Mouse (Mus musculus): Measurements from ENCODE around the gene Tsnax. TPM values are rescaled to one million over a fixed set of nuclear protein-coding genes. Genes with fewer than 3 reads are reported as not detected.

Tsnax gene
- polyA plus RNA-seq, 1 experiment from 2014 or later: 162 TPM

- H3K9me3 ChIP-seq (ENCODE audit: control insufficient read depth, low read length): no peaks in the 10 kb centered on the region
- no peak overlapping the region for H3K27ac ChIP-seq (ENCODE audit: low read length)
- H3K4me1 ChIP-seq (replicated peaks; ENCODE audit: control insufficient read depth, insufficient read depth, low read length): peaks cover 21% of the 10 kb centered on the region
- no peak overlapping the region for H3K4me2 ChIP-seq (ENCODE audit: low read length)
- no peak for ATAC-seq
- H3K4me3 ChIP-seq (replicated peaks; ENCODE audit: low read length): no peak overlapping the region
- no peaks in the 10 kb centered on the region for H3K36me3 ChIP-seq (ENCODE audit: control insufficient read depth, insufficient read depth)
- no peaks in the 10 kb centered on the region for H3K27me3 ChIP-seq (replicated peaks; ENCODE audit: control insufficient read depth, insufficient read depth, low read length)
- no peak overlapping the region for H3K9ac ChIP-seq (replicated peaks; ENCODE audit: low read depth, low read length)
- 85% methylated on average over 10 of the region's 10 CpGs for WGBS
Measured at GRCm38 (mm10) chr8:125074141-125074540, 61.3 kb downstream of the Tsnax start.

GRCm38 (mm10) chr8:125074581-125074980 is 61.8 kb downstream of the Tsnax start:
- H3K36me3 ChIP-seq (ENCODE audit: control insufficient read depth, insufficient read depth): no peaks in the 10 kb centered on the region

GRCm38 (mm10) chr8:125075389-125075788 is 62.6 kb downstream of the Tsnax start:
- Histone ChIP-seq H3K4me1 (replicated peaks; ENCODE audit: control insufficient read depth, insufficient read depth, low read length) (peaks cover 30% of the 10 kb centered on the region), H3K36me3 (ENCODE audit: control insufficient read depth, insufficient read depth) (no peaks in the 10 kb centered on the region), H3K27me3 (replicated peaks; ENCODE audit: control insufficient read depth, insufficient read depth, low read length) (no peaks in the 10 kb centered on the region), H3K9ac (replicated peaks; ENCODE audit: low read depth, low read length) (no peak overlapping the region), H3K9me3 (ENCODE audit: control insufficient read depth, low read length) (no peaks in the 10 kb centered on the region), H3K4me2 (ENCODE audit: low read length) (no peak overlapping the region), H3K27ac (ENCODE audit: low read length) (no peak overlapping the region), H3K4me3 (replicated peaks; ENCODE audit: low read length) (no peak overlapping the region)
- WGBS: 79% methylated on average over 4 of the region's 4 CpGs
- no peak for ATAC-seq

More at GRCm38 (mm10) chr8:125074581-125074980, 61.8 kb downstream of the Tsnax start:
- Histone ChIP-seq H3K4me2 (ENCODE audit: low read length) (no peak overlapping the region), H3K9ac (replicated peaks; ENCODE audit: low read depth, low read length) (no peak overlapping the region), H3K27ac (ENCODE audit: low read length) (no peak overlapping the region), H3K4me3 (replicated peaks; ENCODE audit: low read length) (no peak overlapping the region), H3K27me3 (replicated peaks; ENCODE audit: control insufficient read depth, insufficient read depth, low read length) (no peaks in the 10 kb centered on the region), H3K4me1 (replicated peaks; ENCODE audit: control insufficient read depth, insufficient read depth, low read length) (peaks cover 24% of the 10 kb centered on the region), H3K9me3 (ENCODE audit: control insufficient read depth, low read length) (no peaks in the 10 kb centered on the region)
- WGBS: 84% methylated on average over 2 of the region's 2 CpGs
- ATAC-seq: no peak

GRCm38 (mm10) chr8:125077326-125077725 is 64.5 kb downstream of the Tsnax start:
- H3K36me3 ChIP-seq (ENCODE audit: control insufficient read depth, insufficient read depth): no peaks in the 10 kb centered on the region
- no peak for ATAC-seq
- no peak overlapping the region for H3K27ac ChIP-seq (ENCODE audit: low read length)
- no peak overlapping the region for H3K4me2 ChIP-seq (ENCODE audit: low read length)
- H3K27me3 ChIP-seq (replicated peaks; ENCODE audit: control insufficient read depth, insufficient read depth, low read length): no peaks in the 10 kb centered on the region
- no peak overlapping the region for H3K9ac ChIP-seq (replicated peaks; ENCODE audit: low read depth, low read length)
- H3K4me1 ChIP-seq (replicated peaks; ENCODE audit: control insufficient read depth, insufficient read depth, low read length): peaks cover 46% of the 10 kb centered on the region
- H3K9me3 ChIP-seq (ENCODE audit: control insufficient read depth, low read length): no peaks in the 10 kb centered on the region
- no peak overlapping the region for H3K4me3 ChIP-seq (replicated peaks; ENCODE audit: low read length)
- WGBS: 56% methylated on average over 8 of the region's 8 CpGs

- Histone ChIP-seq H3K27ac (ENCODE audit: low read length) (peak overlapping the region; percentile 72), H3K9me3 (ENCODE audit: control insufficient read depth, low read length) (no peaks in the 10 kb centered on the region), H3K4me2 (ENCODE audit: low read length) (no peak overlapping the region), H3K4me1 (replicated peaks; ENCODE audit: control insufficient read depth, insufficient read depth, low read length) (peaks cover 37% of the 10 kb centered on the region), H3K4me3 (replicated peaks; ENCODE audit: low read length) (no peak overlapping the region), H3K36me3 (ENCODE audit: control insufficient read depth, insufficient read depth) (no peaks in the 10 kb centered on the region), H3K27me3 (replicated peaks; ENCODE audit: control insufficient read depth, insufficient read depth, low read length) (no peaks in the 10 kb centered on the region), H3K9ac (replicated peaks; ENCODE audit: low read depth, low read length) (no peak overlapping the region)
- 29% methylated on average over 9 of the region's 9 CpGs for WGBS
- peak; percentile 74 for ATAC-seq
Measured at GRCm38 (mm10) chr8:125078771-125079384, 66.1 kb downstream of the Tsnax start.

- ATAC-seq: peak; percentile 73
- no peaks in the 10 kb centered on the region for H3K36me3 ChIP-seq (ENCODE audit: control insufficient read depth, insufficient read depth)
- no peak overlapping the region for H3K4me3 ChIP-seq (replicated peaks; ENCODE audit: low read length)
- no peaks in the 10 kb centered on the region for H3K9me3 ChIP-seq (ENCODE audit: control insufficient read depth, low read length)
- H3K4me1 ChIP-seq (replicated peaks; ENCODE audit: control insufficient read depth, insufficient read depth, low read length): peaks cover 37% of the 10 kb centered on the region
- H3K4me2 ChIP-seq (ENCODE audit: low read length): peak overlapping the region; percentile 16; the same call in 1 of the 2 replicates
- H3K27me3 ChIP-seq (replicated peaks; ENCODE audit: control insufficient read depth, insufficient read depth, low read length): no peaks in the 10 kb centered on the region
- peak overlapping the region; percentile 86 for H3K27ac ChIP-seq (ENCODE audit: low read length)
- 38% methylated on average over 19 of the region's 19 CpGs for WGBS
- no peak overlapping the region for H3K9ac ChIP-seq (replicated peaks; ENCODE audit: low read depth, low read length)
Measured at GRCm38 (mm10) chr8:125080388-125081344, 67.9 kb downstream of the Tsnax start.

GRCm38 (mm10) chr8:125083746-125084145 is 70.9 kb downstream of the Tsnax start:
- Histone ChIP-seq H3K27ac (ENCODE audit: low read length) (peak overlapping the region; percentile 10; the same call in 1 of the 2 replicates), H3K9me3 (ENCODE audit: control insufficient read depth, low read length) (no peaks in the 10 kb centered on the region)
- 62% methylated on average over 4 of the region's 4 CpGs for WGBS

More at GRCm38 (mm10) chr8:125083746-125084145, 70.9 kb downstream of the Tsnax start:
- H3K36me3 ChIP-seq (ENCODE audit: control insufficient read depth, insufficient read depth): no peaks in the 10 kb centered on the region
- no peaks in the 10 kb centered on the region for H3K27me3 ChIP-seq (replicated peaks; ENCODE audit: control insufficient read depth, insufficient read depth, low read length)
- H3K4me1 ChIP-seq (replicated peaks; ENCODE audit: control insufficient read depth, insufficient read depth, low read length): peaks cover 28% of the 10 kb centered on the region
- H3K9ac ChIP-seq (replicated peaks; ENCODE audit: low read depth, low read length): no peak overlapping the region
- H3K4me2 ChIP-seq (ENCODE audit: low read length): no peak overlapping the region
- no peak overlapping the region for H3K4me3 ChIP-seq (replicated peaks; ENCODE audit: low read length)
- no peak for ATAC-seq

Small RNA genes within 50 kb of the gene (microRNA-seq; reads per million reads assigned to microRNA genes)
- gene Gm22197: not detected

Other genes starting within 250 kb of the Tsnax start
- gene Trim67, start 219.9 kb upstream of the Tsnax start, polyA plus RNA-seq (2015; fragmentation: Nextera tagmentation; extraction: Ambion mirVana): 28.8 and 30.4 TPM in 2 replicates
- 92.7 TPM in 2 replicates for gene Gnpat, start 150.0 kb upstream of the Tsnax start, polyA plus RNA-seq (2015; fragmentation: Nextera tagmentation; extraction: Ambion mirVana)
- gene 2810004N23Rik, start 149.9 kb upstream of the Tsnax start, polyA plus RNA-seq (2015; fragmentation: Nextera tagmentation; extraction: Ambion mirVana): 36.1 and 38.3 TPM in 2 replicates
- 15.0 and 15.2 TPM in 2 replicates for gene Exoc8, start 115.3 kb upstream of the Tsnax start, polyA plus RNA-seq (2015; fragmentation: Nextera tagmentation; extraction: Ambion mirVana)
- 10.6 and 12.9 TPM in 2 replicates for gene Sprtn, start 115.1 kb upstream of the Tsnax start, polyA plus RNA-seq (2015; fragmentation: Nextera tagmentation; extraction: Ambion mirVana)
- 21.3 and 21.8 TPM in 2 replicates for gene Egln1, start 63.7 kb upstream of the Tsnax start, polyA plus RNA-seq (2015; fragmentation: Nextera tagmentation; extraction: Ambion mirVana)
- 1.0 and 1.1 TPM in 2 replicates for gene Disc1, start 41.2 kb downstream of the Tsnax start, polyA plus RNA-seq (2015; fragmentation: Nextera tagmentation; extraction: Ambion mirVana)

Data from forebrain, embryonic 16.5 days (tissue).